Mouse (Mus musculus) adrenal gland, postnatal 10 days (tissue): ENCODE measurements around the gene Snf8. TPM values are rescaled to one million over a fixed set of nuclear protein-coding genes. Genes with fewer than 3 reads are reported as not detected.
A peak's percentile ranks its signal among the peaks of the same experiment; 100 is the strongest.

Experiments
- DNase-seq: peaks from one replicate; pipeline ENCODE4 v3.0.0; 2021; ENCODE audit warnings: mixed read lengths
- long read RNA-seq, 2 experiments: library from polyadenylated mRNA; stranded (forward); transcript quantifications; one replicate each; pipeline ENCODE4 v2.0.0; 2021
- total RNA-seq, 2 experiments: library from RNA; stranded (reverse); gene quantifications; 2 replicates each; pipeline ENCODE4 v1.2.3; 2021

Snf8 gene
- total RNA-seq: 10 to 100 TPM; 68.5 to 72.3 TPM
- long read RNA-seq, experiment 1, transcript Snf8-201 (8 exons, 1,004 nt): major isoform, 96 of 114 reads
- long read RNA-seq, experiment 1, transcript Snf8-202 (7 exons, 849 nt): minor isoform, 9 of 114 reads
- long read RNA-seq, experiment 1, partial matches to known transcripts: 5 of 114 reads
- long read RNA-seq, experiment 1, other reads (novel, unspliced or antisense): 3 of 114 reads
- long read RNA-seq, experiment 2, transcript Snf8-201 (8 exons, 1,004 nt): major isoform, 36 of 55 reads
- long read RNA-seq, experiment 2, partial matches to known transcripts: 13 of 55 reads
- long read RNA-seq, experiment 2, other reads (novel, unspliced or antisense): 5 of 55 reads

- DNase-seq: peak; percentile 98
Measured at GRCm38 (mm10) chr11:96034596-96035052, at the start of gene Snf8. Gene Snf8 (plus strand): TSS chr11:96034885.

- DNase-seq: peak; percentile 15
Measured at GRCm38 (mm10) chr11:95987854-95988447, 46.7 kb upstream of the Snf8 start.

- DNase-seq: peak; percentile 90
Measured at GRCm38 (mm10) chr11:95988533-95988932, 46.2 kb upstream of the Snf8 start.

DNA sequence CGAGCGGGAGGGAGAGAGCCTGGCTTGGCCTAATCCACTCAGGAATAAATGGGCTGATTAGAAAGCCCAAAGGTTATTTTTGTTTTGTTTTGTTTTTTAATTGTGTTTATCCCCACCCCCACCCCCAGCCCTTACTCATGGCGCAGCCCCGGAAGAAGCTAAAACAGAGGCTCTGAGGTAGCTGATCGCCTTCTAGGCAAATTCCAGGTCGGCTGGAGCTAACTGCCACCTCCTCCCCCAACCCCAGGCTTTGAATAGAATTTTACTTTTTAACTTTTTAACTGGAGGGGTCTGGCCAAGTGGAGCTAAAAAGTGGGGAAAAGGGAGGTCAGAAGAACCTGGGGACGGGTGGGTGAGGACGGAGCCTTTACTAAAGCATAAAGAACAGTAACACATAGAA, 44.8 kb upstream of the Snf8 start:
- no peak for DNase-seq

DNA sequence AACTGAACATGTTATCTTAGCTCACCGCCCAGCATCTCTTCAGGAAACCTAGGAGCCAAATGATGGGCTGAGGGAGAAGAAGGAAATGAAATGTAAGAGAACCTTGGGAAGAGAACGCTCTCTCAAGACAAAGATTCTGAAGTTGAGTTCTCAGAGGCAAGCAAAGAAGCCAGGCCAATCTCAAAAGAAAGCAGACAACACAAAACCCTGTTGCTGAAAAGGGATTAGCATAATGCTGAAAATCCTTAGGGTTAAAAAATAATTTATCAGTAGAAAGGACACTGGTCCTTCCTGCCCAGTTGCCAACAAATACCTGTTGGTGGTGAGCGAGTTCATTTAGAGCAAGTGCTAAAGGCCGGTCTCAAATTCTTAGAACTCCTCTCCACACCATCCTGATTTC, 44.3 kb upstream of the Snf8 start:
- DNase-seq: no peak

GRCm38 (mm10) chr11:95990886-95991708, 43.6 kb upstream of the Snf8 start:
- peak; percentile 56 for DNase-seq

GRCm38 (mm10) chr11:95994151-95994550, 40.5 kb upstream of the Snf8 start:
- DNase-seq: no peak

- DNase-seq: no peak
Measured at GRCm38 (mm10) chr11:96003100-96003900, 31.4 kb upstream of the Snf8 start.

- DNase-seq: peak; percentile 58
Measured at GRCm38 (mm10) chr11:96003969-96004792, 30.5 kb upstream of the Snf8 start.

- peak; percentile 42 for DNase-seq
Measured at GRCm38 (mm10) chr11:96004793-96005402, 29.8 kb upstream of the Snf8 start.

DNA sequence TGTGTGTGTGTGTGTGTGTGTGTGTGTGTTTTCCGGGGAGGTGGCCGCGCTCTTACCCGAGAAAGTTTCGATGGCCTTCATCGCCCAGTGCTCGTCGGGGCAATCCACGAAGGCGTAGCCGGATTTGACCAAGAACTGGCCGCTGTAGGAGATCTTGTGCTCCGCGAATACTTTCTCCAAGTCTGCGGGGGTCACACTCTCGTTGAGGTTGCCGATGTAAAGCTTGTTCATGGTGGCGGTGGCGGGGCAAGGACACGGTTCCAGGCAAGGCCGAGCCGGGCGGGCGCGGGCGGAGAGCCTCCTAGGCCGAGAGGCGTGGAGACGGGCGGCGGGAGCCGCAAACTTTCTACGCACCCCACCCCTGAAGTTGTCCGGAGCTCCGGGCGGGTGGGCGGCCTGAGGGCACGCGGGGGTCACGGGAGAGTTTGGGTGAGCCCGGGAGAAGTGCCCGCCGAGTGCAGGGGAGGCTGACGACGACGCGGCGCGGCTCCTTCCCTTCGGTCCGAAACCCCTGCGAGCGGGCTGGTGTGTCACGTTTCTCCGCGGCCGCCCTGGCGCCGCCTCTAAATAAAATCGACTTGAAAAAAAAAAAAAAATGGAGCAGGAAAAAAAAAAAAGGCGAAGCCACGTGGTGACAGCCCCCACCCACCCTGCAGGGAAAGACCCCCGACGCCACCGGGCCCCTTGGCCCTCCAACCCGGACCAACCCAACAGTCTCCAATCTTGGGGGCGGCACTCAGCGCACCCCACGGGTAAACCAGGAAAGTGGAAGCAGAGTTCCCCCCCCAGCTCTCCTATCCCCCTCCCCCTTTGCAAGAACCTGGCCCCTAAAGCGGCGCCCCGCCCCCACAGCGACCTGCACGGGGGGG, 29.0 kb upstream of the Snf8 start, which contains the start of gene Igf2bp1:
Igf2bp1 (minus strand) TSS at position 538 of the 869 bp plus-strand sequence.
- DNase-seq: peak; percentile 70

- DNase-seq: peak; percentile 49
Measured at GRCm38 (mm10) chr11:96006367-96006851, 28.3 kb upstream of the Snf8 start.

DNA sequence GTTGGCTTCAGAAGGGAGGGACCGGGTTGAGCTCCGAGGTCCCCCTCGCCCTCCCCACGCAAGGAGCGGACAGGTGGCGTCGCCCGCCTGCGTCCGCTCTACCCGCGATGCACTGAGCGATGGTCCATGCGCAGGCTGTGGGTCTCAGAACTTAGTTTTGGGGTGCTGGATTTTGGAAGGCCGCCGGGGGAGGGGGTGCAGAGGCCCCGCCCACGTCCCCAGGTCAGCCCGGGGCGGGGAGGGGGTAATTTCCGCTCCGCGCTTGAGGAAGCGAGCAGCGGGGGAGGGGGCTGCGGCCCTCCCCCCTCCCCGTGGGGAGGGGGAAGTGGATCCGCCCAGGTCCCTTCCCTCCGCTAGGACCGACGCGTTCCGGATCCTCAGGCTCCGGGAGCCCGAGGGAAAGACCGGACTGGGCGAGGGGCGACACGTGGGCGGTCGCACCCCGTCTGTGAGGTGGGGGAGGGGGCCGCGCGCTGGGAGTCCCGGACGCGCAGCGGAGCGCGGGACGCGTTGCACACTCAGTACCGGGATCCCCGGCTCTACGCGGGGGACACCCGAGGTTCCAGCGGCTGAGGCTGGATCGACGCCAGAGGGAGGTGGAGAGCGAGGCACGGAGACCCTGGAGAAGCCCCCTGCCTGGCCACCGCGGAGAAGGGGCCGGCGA, 27.7 kb upstream of the Snf8 start:
- peak; percentile 40 for DNase-seq

GRCm38 (mm10) chr11:96007516-96008235, 27.0 kb upstream of the Snf8 start:
- DNase-seq: peak; percentile 22

- no peak for DNase-seq
Measured at GRCm38 (mm10) chr11:96008827-96009226, 25.9 kb upstream of the Snf8 start.

DNA sequence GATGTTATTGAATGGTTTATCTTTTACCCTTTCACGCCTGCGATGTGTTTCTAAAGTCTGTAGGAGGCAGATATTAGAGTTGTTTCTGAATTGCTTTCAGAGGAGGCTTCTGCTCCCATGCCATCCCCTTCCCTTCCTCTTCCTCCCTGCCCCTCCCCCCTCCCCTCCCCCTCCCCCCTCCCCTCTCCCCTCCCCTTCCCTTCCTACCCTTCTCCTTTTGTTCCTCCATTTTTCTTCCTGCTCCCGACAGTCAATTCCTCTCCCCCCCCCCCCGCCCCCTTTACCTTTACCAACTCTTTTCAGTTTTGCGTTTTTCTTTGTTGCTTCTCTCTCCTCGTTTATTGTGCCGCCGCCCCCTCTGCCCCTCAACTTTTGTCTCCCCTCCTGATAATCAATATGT, 22.7 kb upstream of the Snf8 start:
- no peak for DNase-seq

GRCm38 (mm10) chr11:96015421-96015820, 19.3 kb upstream of the Snf8 start:
- DNase-seq: no peak

GRCm38 (mm10) chr11:96017941-96018351, 16.7 kb upstream of the Snf8 start:
- peak; percentile 79 for DNase-seq
